Mouse (Mus musculus): ENCODE measurements at regions not wholly inside any gene's neighbourhood (a gene's known extent, or its start where the extent isn't known, plus 50 kb on each side); places are given as distances from the start of the nearest gene placed in this dataset.
A peak's percentile ranks its signal among the peaks of the same experiment; 100 is the strongest.

- DNase-seq (ENCODE audit: low read depth, low spot score) = no peak
Observed at GRCm38 (mm10) chr9:52377761-52378160, 209.4 kb upstream of the Zc3h12c start.

GRCm38 (mm10) chr9:52376914-52377313 is 208.5 kb upstream of the Zc3h12c start:
- DNase-seq (ENCODE audit: low read depth, low spot score) = no peak

GRCm38 (mm10) chr9:52371296-52371695 is 202.9 kb upstream of the Zc3h12c start:
- DNase-seq (ENCODE audit: low read depth, low spot score) = no peak

- no peak for DNase-seq (ENCODE audit: low read depth, low spot score)
Observed at GRCm38 (mm10) chr9:52368911-52369310, 200.5 kb upstream of the Zc3h12c start.

GRCm38 (mm10) chr9:52368080-52368479 is 199.7 kb upstream of the Zc3h12c start:
- no peak for DNase-seq (ENCODE audit: low read depth, low spot score)

- no peak for DNase-seq (ENCODE audit: low read depth, low spot score)
Observed at GRCm38 (mm10) chr9:52366046-52366445, 197.7 kb upstream of the Zc3h12c start.

- no peak for DNase-seq (ENCODE audit: low read depth, low spot score)
Observed at GRCm38 (mm10) chr9:52361599-52361998, 193.2 kb upstream of the Zc3h12c start.

- no peak for DNase-seq (ENCODE audit: low read depth, low spot score)
Observed at GRCm38 (mm10) chr9:52359416-52359815, 191.0 kb upstream of the Zc3h12c start.

- DNase-seq (ENCODE audit: low read depth, low spot score) = no peak
Observed at GRCm38 (mm10) chr9:52356549-52356948, 188.2 kb upstream of the Zc3h12c start.

GRCm38 (mm10) chr9:52355187-52355982 is 187.0 kb upstream of the Zc3h12c start:
- DNase-seq (ENCODE audit: low read depth, low spot score) = no peak

GRCm38 (mm10) chr9:52348536-52349527 is 180.5 kb upstream of the Zc3h12c start:
- no peak for DNase-seq (ENCODE audit: low read depth, low spot score)

- DNase-seq (ENCODE audit: low read depth, low spot score) = no peak
Observed at GRCm38 (mm10) chr9:52344177-52344877, 176.0 kb upstream of the Zc3h12c start.

- DNase-seq (ENCODE audit: low read depth, low spot score) = no peak
Observed at GRCm38 (mm10) chr9:52341029-52341428, 172.7 kb upstream of the Zc3h12c start.

- no peak for DNase-seq (ENCODE audit: low read depth, low spot score)
Observed at GRCm38 (mm10) chr9:52337786-52338322, 169.5 kb upstream of the Zc3h12c start.

- DNase-seq (ENCODE audit: low read depth, low spot score) = no peak
Observed at GRCm38 (mm10) chr9:52334767-52335166, 166.4 kb upstream of the Zc3h12c start.

GRCm38 (mm10) chr9:52333884-52334283 is 165.5 kb upstream of the Zc3h12c start:
- no peak for DNase-seq (ENCODE audit: low read depth, low spot score)

GRCm38 (mm10) chr9:52331748-52332147 is 163.4 kb upstream of the Zc3h12c start:
- no peak for DNase-seq (ENCODE audit: low read depth, low spot score)

GRCm38 (mm10) chr9:52330652-52331051 is 162.3 kb upstream of the Zc3h12c start:
- no peak for DNase-seq (ENCODE audit: low read depth, low spot score)

GRCm38 (mm10) chr9:52324347-52324746 is 156.0 kb upstream of the Zc3h12c start:
- no peak for DNase-seq (ENCODE audit: low read depth, low spot score)

- DNase-seq (ENCODE audit: low read depth, low spot score) = peak; percentile 13
Observed at GRCm38 (mm10) chr9:52323757-52324156, 155.4 kb upstream of the Zc3h12c start.

- DNase-seq (ENCODE audit: low read depth, low spot score) = no peak
Observed at GRCm38 (mm10) chr9:52323226-52323625, 154.9 kb upstream of the Zc3h12c start.

All from ZHBTc4 (cell line).